ENCODE assay signal across 8 mouse cellular contexts in genomic region chr8:126496915-126497314, GRCm38 (mm10). TPM values are rescaled to one million over a fixed set of nuclear protein-coding genes. Genes with fewer than 3 reads are reported as not detected.
A peak's percentile ranks its signal among the peaks of the same experiment; 100 is the strongest.
DNase-seq lines count a peak whose midpoint lies in the region; ATAC-seq and TF ChIP-seq lines count a peak whose summit lies in the region.

No protein-coding gene starts in this region.

- TF ChIP-seq CTCF in lung, postnatal 0 days (IDR thresholded peaks at IDR 0.05), result no peak

- 0 out of 2 replicates have a peak overlapping the region, but pooled peaks have one; percentile 29 for H3K27ac ChIP-seq in heart, embryonic 13.5 days (replicated peaks)
- H3K27ac ChIP-seq in lung, embryonic 16.5 days (ENCODE audit: low read length), result no peak overlapping the region
- no peak overlapping the region for H3K27ac ChIP-seq in lung, postnatal 0 days (ENCODE audit: low read length)
- H3K27ac ChIP-seq in heart, embryonic 16.5 days (ENCODE audit: low read length), result peak overlapping the region; percentile 37; the same call in 1 of the 2 replicates
- H3K27ac ChIP-seq in midbrain, embryonic 15.5 days, result no peak overlapping the region

- H3K36me3 ChIP-seq in heart, embryonic 13.5 days, result no peaks in the 10 kb centered on the region
- H3K36me3 ChIP-seq in lung, embryonic 16.5 days (ENCODE audit: control insufficient read depth, insufficient read depth, low read length), result no peaks in the 10 kb centered on the region
- no peaks in the 10 kb centered on the region for H3K36me3 ChIP-seq in lung, postnatal 0 days (ENCODE audit: insufficient read depth, low read length)
- no peaks in the 10 kb centered on the region for H3K36me3 ChIP-seq in heart, embryonic 16.5 days (ENCODE audit: control insufficient read depth, insufficient read depth)
- H3K36me3 ChIP-seq in midbrain, embryonic 15.5 days (replicated peaks), result no peaks in the 10 kb centered on the region

- H3K4me2 ChIP-seq in heart, embryonic 13.5 days, result no peak overlapping the region
- H3K4me2 ChIP-seq in lung, embryonic 16.5 days (ENCODE audit: low read depth, low read length), result no peak overlapping the region
- no peak overlapping the region for H3K4me2 ChIP-seq in lung, postnatal 0 days (replicated peaks; ENCODE audit: low read depth, low read length)
- no peak overlapping the region for H3K4me2 ChIP-seq in heart, embryonic 16.5 days (ENCODE audit: low read depth, low read length)
- no peak overlapping the region for H3K4me2 ChIP-seq in midbrain, embryonic 15.5 days

- H3K27me3 ChIP-seq in heart, embryonic 13.5 days (replicated peaks), result no peaks in the 10 kb centered on the region
- H3K27me3 ChIP-seq in lung, embryonic 16.5 days (ENCODE audit: control insufficient read depth, insufficient read depth, low read depth, low read length), result no peaks in the 10 kb centered on the region
- H3K27me3 ChIP-seq in lung, postnatal 0 days (replicated peaks; ENCODE audit: insufficient read depth, low read length), result no peaks in the 10 kb centered on the region
- no peaks in the 10 kb centered on the region for H3K27me3 ChIP-seq in heart, embryonic 16.5 days (ENCODE audit: control insufficient read depth, insufficient read depth, low read length)
- H3K27me3 ChIP-seq in midbrain, embryonic 15.5 days (replicated peaks), result no peaks in the 10 kb centered on the region

- intact Hi-C loops in heart, postnatal 14 days (cut with DNase I), result loop anchor here (1.0 to 5.0 kb wide), 5 partner anchors 70 to 424 kb away; no protein-coding TSS in a partner anchor
- intact Hi-C loops in left cerebral cortex, postnatal 4 days (cut with DNase I), result loop anchor here (2.0 kb wide), 1 partner anchor 424 kb away; no protein-coding TSS in a partner anchor

- ATAC-seq in heart, embryonic 13.5 days (ENCODE audit: extremely low read depth, insufficient number of reproducible peaks, low FRiP score, low TSS enrichment), result peak; percentile 33; the same call in 1 of the 2 replicates
- no peak for ATAC-seq in lung, embryonic 16.5 days (ENCODE audit: low read depth)
- ATAC-seq in lung, postnatal 0 days, result no peak
- no peak for ATAC-seq in heart, embryonic 16.5 days (replicated peaks; ENCODE audit: extremely low read depth, insufficient read depth, low FRiP score)
- ATAC-seq in midbrain, embryonic 15.5 days (replicated peaks), result 0 out of 2 replicates have a peak, but pooled peaks have one; percentile 12
- ATAC-seq in monocyte, adult 5-6 weeks (replicated peaks; ENCODE audit: insufficient number of reproducible peaks, low FRiP score, low TSS enrichment, poor library complexity, severe bottlenecking), result no peak

- TF ChIP-seq EP300 in lung, postnatal 0 days (IDR thresholded peaks at IDR 0.05), result no peak

- DNase-seq in heart, postnatal 14 days, result no peak
- DNase-seq in lung, postnatal 0 days (ENCODE audit: low spot score), result no peak
- DNase-seq in left cerebral cortex, postnatal 4 days, result no peak

- WGBS in heart, embryonic 13.5 days, result 47% methylated on average over 5 of the region's 5 CpGs
- 67% methylated on average over 5 of the region's 5 CpGs for WGBS in lung, embryonic 16.5 days
- 58% methylated on average over 5 of the region's 5 CpGs for WGBS in lung, postnatal 0 days
- WGBS in heart, embryonic 16.5 days, result 58% methylated on average over 5 of the region's 5 CpGs
- WGBS in midbrain, embryonic 15.5 days, result 87% methylated on average over 5 of the region's 5 CpGs

- no peak overlapping the region for H3K4me3 ChIP-seq in heart, embryonic 13.5 days
- no peak overlapping the region for H3K4me3 ChIP-seq in lung, embryonic 16.5 days (ENCODE audit: low read length)
- no peak overlapping the region for H3K4me3 ChIP-seq in lung, postnatal 0 days (ENCODE audit: low read depth, low read length)
- no peak overlapping the region for H3K4me3 ChIP-seq in heart, embryonic 16.5 days (ENCODE audit: low read length)
- no peak overlapping the region for H3K4me3 ChIP-seq in midbrain, embryonic 15.5 days

- H3K4me1 ChIP-seq in heart, embryonic 13.5 days, result peaks cover 20% of the 10 kb centered on the region
- H3K4me1 ChIP-seq in lung, embryonic 16.5 days (replicated peaks; ENCODE audit: control insufficient read depth, insufficient read depth, low read length), result peaks cover 13% of the 10 kb centered on the region
- H3K4me1 ChIP-seq in lung, postnatal 0 days (ENCODE audit: insufficient read depth, low read depth, low read length), result peaks cover 3% of the 10 kb centered on the region; the same call in 1 of the 2 replicates
- H3K4me1 ChIP-seq in heart, embryonic 16.5 days (ENCODE audit: control insufficient read depth, insufficient read depth, low read length), result peaks cover 17% of the 10 kb centered on the region
- peaks cover 12% of the 10 kb centered on the region for H3K4me1 ChIP-seq in midbrain, embryonic 15.5 days

- peak overlapping the region; percentile 65 for H3K9ac ChIP-seq in heart, embryonic 13.5 days
- peak overlapping the region; percentile 21; the same call in 1 of the 2 replicates for H3K9ac ChIP-seq in lung, embryonic 16.5 days (ENCODE audit: low read length)
- H3K9ac ChIP-seq in lung, postnatal 0 days (replicated peaks; ENCODE audit: low read depth), result no peak overlapping the region
- peak overlapping the region; percentile 41 for H3K9ac ChIP-seq in heart, embryonic 16.5 days (ENCODE audit: low read length)
- no peak overlapping the region for H3K9ac ChIP-seq in midbrain, embryonic 15.5 days

- no peaks in the 10 kb centered on the region for H3K9me3 ChIP-seq in heart, embryonic 13.5 days
- H3K9me3 ChIP-seq in lung, embryonic 16.5 days (ENCODE audit: control insufficient read depth, low read length), result no peaks in the 10 kb centered on the region
- no peaks in the 10 kb centered on the region for H3K9me3 ChIP-seq in lung, postnatal 0 days (ENCODE audit: low read length)
- H3K9me3 ChIP-seq in heart, embryonic 16.5 days (replicated peaks; ENCODE audit: control insufficient read depth, low read length), result no peaks in the 10 kb centered on the region
- H3K9me3 ChIP-seq in midbrain, embryonic 15.5 days, result no peaks in the 10 kb centered on the region

RNA-seq across cellular contexts. Expression of gene Tarbp1, which starts 22.1 kb away (rescaled TPM):
- polyA plus RNA-seq in heart, embryonic 13.5 days (2015; fragmentation: Nextera tagmentation; extraction: Ambion mirVana), result 1.2 and 1.3 TPM in 2 replicates
- 1 to 10 TPM; 5.6 to 5.7 TPM for total RNA-seq in heart, postnatal 14 days (2021)
- 2.2 and 2.5 TPM in 2 replicates for polyA plus RNA-seq in lung, embryonic 16.5 days (2015; fragmentation: Nextera tagmentation; extraction: Ambion mirVana)
- polyA plus RNA-seq in lung, postnatal 0 days (2015; fragmentation: Nextera tagmentation; extraction: Ambion mirVana), result 1.1 and 1.2 TPM in 2 replicates
- polyA plus RNA-seq in heart, embryonic 16.5 days (2015; fragmentation: Nextera tagmentation; extraction: Ambion mirVana), result 1.6 and 1.7 TPM in 2 replicates
- polyA plus RNA-seq in midbrain, embryonic 15.5 days (2015; fragmentation: Nextera tagmentation; extraction: Ambion mirVana), result 1.5 and 1.8 TPM in 2 replicates
- 0.11 to 0.76 TPM (median 0.58 TPM) in 3 replicates for total RNA-seq in monocyte, adult 5-6 weeks (2017)
- total RNA-seq in left cerebral cortex, postnatal 4 days (2021), result 1 to 10 TPM; 4.8 to 4.9 TPM

Comparison
In these comparisons a context has a peak if more than half of its experiments do, and no peak if none do; other contexts are left out.
1. ATAC-seq: peak in heart, embryonic 13.5 days (single experiment) and midbrain, embryonic 15.5 days (single experiment); none in lung, embryonic 16.5 days (single experiment), lung, postnatal 0 days (single experiment), heart, embryonic 16.5 days (single experiment) and monocyte, adult 5-6 weeks (single experiment).
2. H3K9ac ChIP-seq: peak in heart, embryonic 13.5 days (single experiment), lung, embryonic 16.5 days (single experiment) and heart, embryonic 16.5 days (single experiment); none in lung, postnatal 0 days (single experiment) and midbrain, embryonic 15.5 days (single experiment).
3. H3K27ac ChIP-seq: peak in heart, embryonic 13.5 days (single experiment) and heart, embryonic 16.5 days (single experiment); none in lung, embryonic 16.5 days (single experiment), lung, postnatal 0 days (single experiment) and midbrain, embryonic 15.5 days (single experiment).